Mouse (Mus musculus) liver, postnatal 0 days (tissue): ENCODE results near the gene Gm17349.

Experiments used
- CTCF ChIP-seq: sonication (generic); IDR thresholded peaks from 2 replicates; pipeline ENCODE4 v1.5.1; 2016; ENCODE audit warnings: antibody characterized with exemption, low read depth
- EP300 ChIP-seq: IDR thresholded peaks from 2 replicates; pipeline ENCODE4 v1.6.1; 2016; ENCODE audit warnings: antibody characterized with exemption, low read depth, mild to moderate bottlenecking

- TF ChIP-seq CTCF (no peak), EP300 (no peak)
Measured at GRCm38 (mm10) chr15:99714206-99714605, 8.9 kb upstream of the Gm17349 start.
